In the genomic region with DNA sequence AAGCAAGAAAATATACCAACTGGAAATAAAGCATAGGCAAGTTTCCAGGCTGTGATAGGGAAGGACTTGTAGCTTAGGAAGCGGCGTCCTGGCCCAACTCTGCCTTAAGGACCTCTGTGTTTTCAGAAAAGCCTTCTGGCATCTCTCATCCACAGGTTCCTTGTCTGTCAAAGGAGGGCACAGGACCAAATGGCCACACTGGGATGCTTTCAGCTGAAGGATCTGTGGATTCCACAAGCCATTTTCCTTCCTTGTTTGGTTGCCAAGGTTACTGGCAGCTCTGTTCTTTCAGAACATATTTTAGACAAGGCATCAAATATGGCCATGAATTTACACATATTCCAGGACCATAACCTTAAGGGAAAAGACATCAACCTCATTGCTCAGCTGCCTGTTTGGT, we compare ENCODE assay signal across 17 mouse cellular contexts. TPM values are rescaled to one million over a fixed set of nuclear protein-coding genes. Genes with fewer than 3 reads are reported as not detected.
DNase-seq lines count a peak whose midpoint lies in the region; ATAC-seq lines count a peak whose summit lies in the region.
"Had no signal": no experiment of that assay in that cellular context is flagged by ENCODE, and none has a peak within 500 bp of the region (broad histone marks: within the 10 kb centered on the region; RNA-seq: fewer than 3 reads in every experiment).

No protein-coding gene starts in this region.

- ATAC-seq in forebrain, embryonic 14.5 days: no peak
- ATAC-seq in forebrain, embryonic 13.5 days: no peak

- no peak overlapping the region for H3K4me3 ChIP-seq in forebrain, embryonic 14.5 days (ENCODE audit: low read depth, low read length)
- no peak overlapping the region for H3K4me3 ChIP-seq in forebrain, embryonic 13.5 days
- H3K4me3 ChIP-seq: embryonic facial prominence, embryonic 15.5 days; gastrocnemius, adult 2 months; limb, embryonic 15.5 days; megakaryocyte, embryonic 14.5 days; myocyte; stomach, embryonic 15.5 days had no signal

- H3K4me2 ChIP-seq in forebrain, embryonic 14.5 days (ENCODE audit: low read length): no peak overlapping the region
- no peak overlapping the region for H3K4me2 ChIP-seq in forebrain, embryonic 13.5 days
- H3K4me2 ChIP-seq: embryonic facial prominence, embryonic 15.5 days; limb, embryonic 15.5 days; stomach, embryonic 15.5 days had no signal

- H3K36me3 ChIP-seq in forebrain, embryonic 14.5 days (ENCODE audit: control insufficient read depth, insufficient read depth, low read length): no peaks in the 10 kb centered on the region
- no peaks in the 10 kb centered on the region for H3K36me3 ChIP-seq in forebrain, embryonic 13.5 days (ENCODE audit: poor library complexity, severe bottlenecking)
- H3K36me3 ChIP-seq: embryonic facial prominence, embryonic 15.5 days; limb, embryonic 15.5 days; stomach, embryonic 15.5 days had no signal

- intact Hi-C loops in left cerebral cortex, postnatal 25 days (cut with DNase I): no loop called here

- H3K9me3 ChIP-seq in forebrain, embryonic 14.5 days (replicated peaks; ENCODE audit: control insufficient read depth, low read length): no peaks in the 10 kb centered on the region
- H3K9me3 ChIP-seq in forebrain, embryonic 13.5 days (replicated peaks): no peaks in the 10 kb centered on the region
- H3K9me3 ChIP-seq: embryonic facial prominence, embryonic 15.5 days; limb, embryonic 15.5 days; megakaryocyte, embryonic 14.5 days; stomach, embryonic 15.5 days had no signal

- H3K27ac ChIP-seq in forebrain, embryonic 14.5 days (ENCODE audit: low read depth, low read length): no peak overlapping the region
- H3K27ac ChIP-seq in forebrain, embryonic 13.5 days: no peak overlapping the region
- H3K27ac ChIP-seq: embryonic facial prominence, embryonic 15.5 days; gastrocnemius, adult 2 months; limb, embryonic 15.5 days; stomach, embryonic 15.5 days had no signal

- WGBS in forebrain, embryonic 14.5 days: 78% methylated on average over 2 of the region's 2 CpGs
- 69% methylated on average over 2 of the region's 2 CpGs for WGBS in forebrain, embryonic 13.5 days

- peaks cover 10% of the 10 kb centered on the region for H3K4me1 ChIP-seq in forebrain, embryonic 14.5 days (ENCODE audit: control insufficient read depth, insufficient read depth, low read length)
- peaks cover 4% of the 10 kb centered on the region; the same call in 1 of the 2 replicates for H3K4me1 ChIP-seq in forebrain, embryonic 13.5 days
- H3K4me1 ChIP-seq: embryonic facial prominence, embryonic 15.5 days; limb, embryonic 15.5 days; stomach, embryonic 15.5 days had no signal

- no peak overlapping the region for H3K9ac ChIP-seq in forebrain, embryonic 14.5 days (ENCODE audit: low read length)
- H3K9ac ChIP-seq in forebrain, embryonic 13.5 days: no peak overlapping the region
- H3K9ac ChIP-seq: embryonic facial prominence, embryonic 15.5 days; limb, embryonic 15.5 days; stomach, embryonic 15.5 days had no signal

- peak; percentile 57 for DNase-seq in forebrain, embryonic 14.5 days (ENCODE audit: low spot score)
- peak; percentile 16 to 21 for DNase-seq in left cerebral cortex, postnatal 25 days (ENCODE audit: low spot score in 2 of 2)
- DNase-seq in left cerebral cortex, adult 11 months (ENCODE audit: low spot score): no peak
- peak; percentile 13 for DNase-seq in right cerebral cortex, postnatal 4 days
- no peak for DNase-seq in right cerebral cortex, postnatal 14 days
- peak; percentile 55 for DNase-seq in lung, postnatal 36 days
- DNase-seq in adipocyte (ENCODE audit: low spot score): no peak
- DNase-seq: adrenal gland, postnatal 10 days; cerebellum, adult 18-20 months; gastrocnemius, adult 2 months; heart, adult 18-20 months had no signal

- H3K27me3 ChIP-seq in forebrain, embryonic 14.5 days (replicated peaks; ENCODE audit: control insufficient read depth, insufficient read depth, low read length): no peaks in the 10 kb centered on the region
- no peaks in the 10 kb centered on the region for H3K27me3 ChIP-seq in forebrain, embryonic 13.5 days
- H3K27me3 ChIP-seq: embryonic facial prominence, embryonic 15.5 days; limb, embryonic 15.5 days; stomach, embryonic 15.5 days had no signal

RNA-seq across cellular contexts. Expression of gene Xpr1, which starts 31.7 kb away (rescaled TPM):
- polyA plus RNA-seq in forebrain, embryonic 14.5 days (2014; fragmentation: Nextera tagmentation; extraction: Ambion mirVana): 37.9 and 56.9 TPM in 2 replicates
- polyA plus RNA-seq in forebrain, embryonic 13.5 days (2015; fragmentation: Nextera tagmentation; extraction: Ambion mirVana): 42.8 and 49.8 TPM in 2 replicates
- total RNA-seq in left cerebral cortex, postnatal 25 days (2021): 10 to 100 TPM; 77.5 to 87.5 TPM

Comparison
In these comparisons a context has a peak if more than half of its experiments do, and no peak if none do; other contexts are left out.
1. DNase-seq: peak in forebrain, embryonic 14.5 days (single experiment), left cerebral cortex, postnatal 25 days (2 of 2), right cerebral cortex, postnatal 4 days (single experiment) and lung, postnatal 36 days (single experiment); none in left cerebral cortex, adult 11 months (single experiment), right cerebral cortex, postnatal 14 days (single experiment) and adipocyte (single experiment).